Mouse (Mus musculus): ENCODE results near the gene Mier3.

Mier3 gene

DNA sequence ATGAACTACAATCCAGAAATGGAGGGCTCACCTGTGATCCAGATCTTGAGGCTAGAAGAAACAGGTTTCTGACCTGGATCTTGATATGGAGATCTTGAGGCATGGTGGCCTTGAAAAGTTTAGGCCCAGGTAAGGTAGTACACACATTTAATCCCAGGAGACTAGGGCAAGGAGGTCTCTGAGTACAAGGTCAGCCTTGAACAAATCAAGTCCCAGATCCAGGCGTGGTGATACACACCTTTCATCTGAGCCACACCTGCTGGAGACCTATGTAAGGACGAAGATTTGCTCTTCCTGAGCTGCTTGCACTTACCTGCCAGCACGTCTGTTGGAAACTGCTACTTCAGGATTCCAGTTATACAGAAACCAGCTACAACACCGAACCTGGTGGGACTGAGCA, at the start of gene Mier3:
Gene Mier3 (plus strand): TSS at position 301 of the 400 bp plus-strand sequence.
- DNase-seq (ENCODE audit: low spot score in 2 of 2): no peak

DNA sequence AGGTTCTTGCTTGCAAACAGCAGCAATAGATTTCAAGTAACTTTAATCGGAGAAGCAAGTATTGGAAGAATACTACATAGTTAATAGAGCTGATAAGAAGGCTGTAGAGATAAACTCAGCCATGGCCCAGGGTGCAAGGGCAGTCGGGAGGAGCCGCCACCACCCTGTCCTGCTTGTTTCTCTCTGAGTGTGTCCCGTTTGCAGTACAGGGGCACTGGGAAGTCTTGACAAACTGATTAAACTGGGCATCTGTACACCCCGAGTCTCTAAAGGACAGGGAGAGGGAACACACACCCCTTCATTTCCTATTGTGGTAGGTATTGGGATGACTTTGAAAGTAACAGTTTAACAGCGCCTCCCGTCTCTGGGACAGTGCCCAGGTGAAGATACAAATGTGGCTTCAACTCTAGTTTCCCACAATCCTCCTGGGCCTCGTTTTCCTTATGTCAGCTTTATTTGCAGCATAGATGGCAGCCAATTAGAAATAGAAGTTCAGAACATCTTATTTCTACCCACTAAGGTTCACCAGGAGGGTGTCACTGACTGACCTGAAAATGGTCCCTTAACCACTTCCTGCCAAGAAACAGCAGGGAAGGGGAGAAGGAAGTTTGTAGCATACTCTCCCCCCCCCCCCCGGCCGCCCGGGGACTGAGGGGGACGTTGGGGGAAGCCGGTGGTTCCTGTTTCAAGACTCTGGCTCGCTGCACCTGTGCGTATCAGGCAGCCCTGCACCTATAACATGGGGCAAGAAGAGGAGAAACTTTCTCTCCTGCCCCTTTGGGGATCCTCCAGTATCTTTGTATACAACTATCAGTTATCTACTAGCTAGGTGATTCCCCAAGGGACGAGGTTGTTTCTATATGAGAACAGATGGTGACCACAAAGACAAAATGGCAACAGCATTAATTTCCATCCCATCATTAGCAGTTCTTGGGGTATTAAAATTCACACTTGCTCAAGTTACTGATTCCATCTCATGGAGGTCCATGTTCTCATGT, 46.3 kb upstream of the Mier3 start:
- DNase-seq (ENCODE audit: low spot score in 2 of 2): peak; percentile 69 to 72

DNA sequence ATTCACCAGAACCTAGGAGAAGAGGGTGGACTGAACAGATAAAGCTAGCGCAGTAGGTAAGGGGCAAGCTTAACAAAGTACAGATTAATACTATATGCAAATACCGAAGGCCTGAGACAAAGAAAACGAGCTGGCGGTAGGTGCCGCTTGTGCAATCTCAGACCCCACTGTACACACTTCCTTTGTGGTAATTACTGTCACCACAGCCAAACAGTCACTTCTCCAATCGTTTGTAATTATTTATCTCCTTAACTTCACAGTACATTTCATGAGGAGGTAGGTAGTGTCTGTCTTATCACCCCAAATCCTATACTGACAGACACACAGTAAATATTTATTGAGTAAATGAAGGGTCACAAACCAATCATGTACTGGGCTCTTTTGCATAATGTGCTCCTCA, 40.5 kb upstream of the Mier3 start:
- peak; percentile 45 to 48 for DNase-seq (ENCODE audit: low spot score in 2 of 2)

DNA sequence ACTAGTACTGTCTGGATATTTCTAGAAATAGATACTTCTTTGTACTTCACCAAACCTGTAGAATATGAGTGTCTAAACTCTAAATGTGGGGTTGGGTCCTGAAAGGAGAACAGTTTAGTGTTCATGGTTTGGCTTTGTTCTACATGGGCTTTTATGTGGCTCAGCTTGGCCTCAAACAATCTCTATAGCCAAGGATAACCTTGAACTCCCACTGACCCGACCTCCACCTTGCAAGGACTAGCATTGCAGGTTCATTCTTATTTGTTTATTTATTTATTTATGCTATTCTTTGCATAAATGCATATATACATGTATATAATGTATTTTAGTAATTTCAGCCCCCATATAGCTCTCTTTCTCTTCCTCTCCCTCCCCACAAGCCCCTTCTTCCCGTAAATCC, 37.1 kb upstream of the Mier3 start:
- no peak for DNase-seq (ENCODE audit: low spot score in 2 of 2)

DNA sequence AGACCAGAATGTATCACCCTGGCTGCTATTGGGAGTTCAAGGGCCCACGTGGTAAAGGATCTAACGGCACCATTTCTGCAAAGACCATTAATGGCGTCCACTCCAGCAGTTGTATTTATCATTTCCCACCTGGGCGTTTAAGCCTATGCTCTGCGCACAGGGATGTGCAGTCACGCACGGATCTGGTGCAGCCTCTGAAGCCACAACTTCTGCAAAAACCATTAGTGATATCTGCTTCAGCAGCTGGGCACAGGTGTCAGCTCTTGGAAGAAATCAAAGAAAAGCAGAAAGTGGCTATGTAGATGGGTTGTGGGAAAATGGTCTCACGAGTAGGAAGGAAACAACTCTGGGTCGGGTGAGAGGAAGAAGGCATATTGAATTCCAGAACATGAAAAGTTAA, 34.6 kb upstream of the Mier3 start:
- DNase-seq (ENCODE audit: low spot score in 2 of 2): peak; percentile 26 to 38

DNA sequence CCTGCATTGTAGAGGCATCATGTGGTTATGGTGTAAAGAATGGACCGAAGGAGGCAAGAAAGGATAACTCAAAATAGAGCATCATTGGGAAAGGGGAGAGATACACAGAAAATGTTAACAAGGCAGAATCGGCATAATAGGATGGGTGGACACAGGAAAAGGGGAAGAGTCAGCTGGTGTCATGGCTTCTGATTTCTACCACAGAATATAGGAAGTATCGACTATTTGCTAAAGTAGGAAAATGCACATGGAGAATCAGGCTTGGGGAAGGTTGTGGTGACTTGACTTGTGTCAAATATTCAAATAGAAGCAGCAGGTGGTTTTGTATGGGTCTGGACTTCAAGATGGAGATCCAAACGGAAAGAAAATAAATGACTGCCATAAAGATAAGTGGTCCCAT, 33.5 kb upstream of the Mier3 start:
- no peak for DNase-seq (ENCODE audit: low spot score in 2 of 2)

DNA sequence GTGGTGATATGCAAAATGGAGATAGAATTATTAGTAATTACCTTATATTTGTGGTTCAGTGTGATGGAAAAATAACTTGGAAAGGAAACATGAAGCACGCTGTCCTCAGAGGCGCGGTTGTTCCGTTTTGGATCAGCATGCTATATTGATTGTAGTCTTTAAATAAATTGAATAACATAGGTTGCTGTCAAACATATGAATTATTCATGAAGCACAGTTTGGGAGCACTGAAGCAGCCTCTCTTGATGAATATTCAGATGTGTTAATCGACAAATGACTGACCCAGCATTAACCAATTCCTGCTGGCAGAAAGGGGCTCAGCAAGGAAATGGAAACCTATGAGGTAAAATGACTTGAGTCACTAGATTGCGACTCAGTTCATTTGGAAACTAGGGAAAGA, 29.8 kb upstream of the Mier3 start:
- no peak for DNase-seq (ENCODE audit: low spot score in 2 of 2)

DNA sequence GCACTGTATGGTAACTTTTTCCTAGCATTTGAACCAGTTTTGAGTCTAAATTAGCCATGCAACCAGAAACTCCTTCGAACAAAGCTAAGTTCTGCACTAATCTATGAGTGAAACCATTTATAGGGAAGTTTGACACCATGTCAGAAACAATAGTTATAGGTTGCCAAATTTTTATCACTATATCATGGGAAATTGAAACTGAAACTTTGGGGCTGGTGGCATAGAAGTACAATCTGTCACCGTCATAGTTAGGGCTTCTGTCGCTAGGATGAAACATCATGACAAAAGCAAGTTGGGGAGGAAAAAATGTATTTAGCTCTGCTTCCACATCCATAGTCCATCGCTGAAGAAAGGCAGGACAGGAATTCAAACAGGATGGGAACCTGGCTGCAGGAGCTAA, 25.5 kb upstream of the Mier3 start:
- DNase-seq (ENCODE audit: low spot score in 2 of 2): no peak

DNA sequence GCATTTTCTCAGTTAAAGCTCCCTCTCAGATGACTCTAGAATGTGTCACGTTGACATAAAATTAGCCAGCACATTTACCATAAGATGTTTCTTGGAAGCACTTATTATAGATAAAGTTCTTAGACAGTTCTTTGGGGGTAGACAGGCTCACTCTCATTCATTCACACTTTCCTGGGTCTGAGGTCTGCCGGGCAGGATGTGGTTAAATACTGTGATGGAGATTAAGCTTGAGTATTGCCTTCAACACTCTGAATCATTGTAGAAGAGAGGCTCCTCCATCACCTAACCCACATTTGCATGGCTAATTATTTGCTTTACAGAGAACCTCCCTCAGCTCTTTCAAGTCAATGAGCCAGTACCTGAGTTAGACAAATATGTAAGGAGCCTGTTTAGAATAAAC, 24.9 kb upstream of the Mier3 start:
- DNase-seq (ENCODE audit: low spot score in 2 of 2): peak; percentile 24 to 37

DNA sequence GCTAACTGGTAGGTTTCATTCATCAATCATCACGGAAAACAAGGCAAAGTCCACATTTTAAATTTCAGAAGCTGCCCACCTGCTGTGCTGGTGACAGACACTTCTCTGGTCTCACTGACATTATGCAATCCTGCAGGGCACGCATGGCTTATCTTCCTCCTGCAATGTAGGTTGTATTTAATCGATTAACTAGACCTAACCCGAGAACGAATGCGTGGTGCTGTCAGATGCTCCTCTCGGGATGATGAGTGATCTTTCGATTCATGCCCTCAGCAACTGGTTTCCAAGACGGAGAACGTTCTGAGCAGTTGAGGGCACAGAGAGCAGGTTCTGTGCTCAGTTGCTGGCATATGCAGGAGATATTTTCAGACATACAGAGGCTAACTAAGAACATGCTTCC, 24.5 kb upstream of the Mier3 start:
- DNase-seq (ENCODE audit: low spot score in 2 of 2): peak; percentile 15 to 47

DNA sequence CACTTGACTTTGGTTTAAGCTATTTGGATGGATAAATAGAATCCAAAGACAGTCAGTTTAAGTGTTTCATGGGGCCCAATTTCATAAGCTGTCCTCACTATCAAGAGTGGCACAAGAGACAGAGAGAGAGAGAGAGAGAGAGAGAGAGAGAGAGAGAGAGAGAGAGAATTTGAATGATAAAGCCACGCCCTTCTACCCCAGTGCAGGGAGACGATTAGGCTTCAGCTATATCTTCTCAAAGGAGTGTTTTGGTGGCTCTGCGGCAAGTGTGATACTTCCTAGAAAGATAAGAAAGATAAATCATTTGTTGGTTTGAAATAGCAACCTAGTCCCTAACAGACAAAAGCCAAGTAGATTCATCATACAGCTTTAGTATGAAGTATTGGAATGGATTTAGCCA, 24.0 kb upstream of the Mier3 start:
- DNase-seq (ENCODE audit: low spot score in 2 of 2): peak in 1 of 2 experiments; percentile 18

DNA sequence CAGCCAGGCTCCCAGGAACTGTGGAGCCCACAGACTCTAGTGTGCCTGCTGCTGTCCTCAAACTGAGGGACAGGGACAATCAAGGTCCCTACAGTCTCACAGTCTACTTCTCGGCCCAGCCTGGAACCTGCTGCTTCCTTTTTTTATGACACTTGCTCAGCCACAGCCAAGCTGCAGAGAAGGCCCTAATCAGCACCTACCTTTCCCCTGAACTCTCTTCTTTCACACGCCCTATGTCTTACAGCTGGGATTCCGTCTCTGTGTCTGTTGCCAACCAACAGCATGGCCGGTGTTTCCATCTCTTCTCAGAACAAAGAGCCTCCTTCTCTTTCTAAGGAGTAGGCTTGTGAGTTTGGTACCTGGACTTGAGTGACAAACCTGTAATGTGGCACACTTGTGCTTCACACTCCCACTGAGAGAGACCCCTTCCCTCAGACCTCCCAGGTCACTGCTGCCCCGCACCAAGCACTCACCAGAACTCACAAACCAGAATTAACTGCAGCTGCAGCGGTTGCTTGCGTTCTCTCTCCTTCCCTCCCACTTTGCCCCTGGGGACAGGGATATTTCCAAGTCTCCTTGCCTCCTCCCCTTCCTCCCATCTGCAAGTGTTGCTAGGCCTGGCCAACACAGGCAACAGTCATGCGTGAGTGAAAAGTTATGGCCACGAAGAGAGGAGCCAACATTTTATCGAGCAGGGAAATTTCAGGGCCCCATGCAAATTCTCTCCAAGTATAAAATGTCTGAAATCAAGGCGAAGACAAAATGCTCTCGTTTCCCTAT, 22.1 kb upstream of the Mier3 start:
- no peak for DNase-seq (ENCODE audit: low spot score in 2 of 2)

DNA sequence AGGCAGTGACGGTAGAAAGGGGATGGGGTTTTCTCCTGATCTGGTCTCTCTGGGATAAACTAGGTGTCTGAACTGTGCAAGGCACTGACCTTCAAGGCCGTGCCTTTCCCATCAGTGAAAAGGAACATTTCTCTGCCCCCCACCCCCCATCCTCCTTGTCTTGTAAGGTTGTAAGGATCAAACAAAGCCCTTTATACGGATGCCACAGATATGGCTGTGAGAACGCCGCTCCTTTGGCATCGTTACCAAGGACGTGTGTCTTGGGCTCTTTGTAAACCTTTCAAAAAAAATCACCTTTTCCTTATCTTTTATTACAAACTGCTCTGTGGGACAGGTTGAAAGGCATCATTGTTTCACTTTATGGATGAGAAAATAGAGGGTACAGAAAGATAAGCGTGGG, 21.3 kb upstream of the Mier3 start:
- no peak for DNase-seq (ENCODE audit: low spot score in 2 of 2)

DNA sequence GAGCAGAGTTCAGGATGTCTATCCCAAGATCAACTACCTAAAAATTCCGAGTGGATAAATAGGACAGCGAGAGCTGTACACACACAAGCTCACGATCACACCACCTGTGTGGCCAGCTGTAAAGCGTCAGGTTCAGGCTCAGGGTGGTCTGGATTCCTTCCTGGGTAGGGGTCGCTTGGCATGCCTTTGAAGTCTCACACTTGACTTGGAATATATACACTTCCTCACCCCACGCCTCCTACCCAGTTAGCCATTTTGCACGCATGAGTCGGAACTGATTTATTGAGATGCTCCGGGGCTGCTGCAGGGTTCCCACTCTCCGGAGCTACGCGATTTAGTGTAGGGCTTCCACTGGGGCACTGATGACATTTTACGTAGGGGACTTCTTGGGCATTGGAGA, 20.7 kb upstream of the Mier3 start:
- DNase-seq (ENCODE audit: low spot score in 2 of 2): no peak

DNA sequence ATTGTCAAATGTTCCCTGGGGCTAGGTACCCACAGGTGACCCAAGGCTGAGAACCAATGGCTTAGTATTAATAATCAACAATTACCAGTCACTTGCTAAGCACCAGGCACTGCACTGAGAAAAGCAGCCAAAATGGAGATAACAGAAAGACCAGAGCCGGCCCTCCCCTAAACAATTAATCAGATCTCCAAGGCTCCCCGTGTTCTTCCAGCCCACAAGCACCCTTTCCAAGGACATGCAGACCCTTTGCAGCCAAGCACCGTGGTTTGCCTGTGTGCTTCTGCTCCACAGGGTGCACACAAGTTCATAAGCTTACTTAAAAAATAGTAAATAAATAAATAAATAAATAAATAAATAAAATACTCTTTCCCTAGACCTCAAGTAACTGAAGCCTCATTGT, 20.2 kb upstream of the Mier3 start:
- DNase-seq (ENCODE audit: low spot score in 2 of 2): no peak

DNA sequence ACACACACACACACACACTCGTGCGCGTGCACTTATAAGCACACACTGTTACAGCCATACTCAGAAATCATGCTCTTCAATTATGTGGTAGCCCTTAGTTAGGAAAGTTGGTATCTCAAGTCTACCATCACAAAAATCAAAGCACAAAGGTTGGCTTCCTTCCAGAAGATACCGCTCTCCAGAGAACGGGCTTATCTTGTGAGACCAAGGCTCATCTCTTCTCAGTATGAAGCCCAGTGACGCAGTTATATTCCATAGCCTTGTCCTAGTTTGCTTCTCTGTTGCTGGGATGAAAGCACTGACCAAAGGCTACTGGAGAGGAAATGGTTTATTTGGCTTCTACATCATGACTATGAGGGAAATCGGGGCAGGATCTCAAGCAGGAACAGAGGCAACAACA, 12.8 kb upstream of the Mier3 start:
- no peak for DNase-seq (ENCODE audit: low spot score in 2 of 2)

DNA sequence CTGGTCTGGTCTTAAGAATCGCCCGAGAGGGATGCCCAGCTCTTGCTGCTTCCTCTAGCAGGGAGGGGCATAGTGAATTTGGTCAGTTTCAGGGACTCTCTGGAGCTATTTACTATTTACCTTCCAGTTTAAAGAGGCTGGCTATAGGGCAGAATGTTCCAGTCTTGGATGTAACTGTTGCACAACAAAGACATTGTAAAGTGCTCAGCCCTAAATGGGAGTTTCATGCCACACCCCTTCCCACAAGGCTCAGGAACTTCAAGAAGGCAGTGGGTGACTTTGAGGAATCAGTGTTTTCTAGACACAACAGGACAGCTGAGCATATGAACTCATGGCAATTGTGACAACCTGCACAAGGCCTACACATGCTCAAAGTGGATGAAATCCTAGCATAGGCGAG, 3.9 kb upstream of the Mier3 start:
- DNase-seq (ENCODE audit: low spot score in 2 of 2): no peak

DNA sequence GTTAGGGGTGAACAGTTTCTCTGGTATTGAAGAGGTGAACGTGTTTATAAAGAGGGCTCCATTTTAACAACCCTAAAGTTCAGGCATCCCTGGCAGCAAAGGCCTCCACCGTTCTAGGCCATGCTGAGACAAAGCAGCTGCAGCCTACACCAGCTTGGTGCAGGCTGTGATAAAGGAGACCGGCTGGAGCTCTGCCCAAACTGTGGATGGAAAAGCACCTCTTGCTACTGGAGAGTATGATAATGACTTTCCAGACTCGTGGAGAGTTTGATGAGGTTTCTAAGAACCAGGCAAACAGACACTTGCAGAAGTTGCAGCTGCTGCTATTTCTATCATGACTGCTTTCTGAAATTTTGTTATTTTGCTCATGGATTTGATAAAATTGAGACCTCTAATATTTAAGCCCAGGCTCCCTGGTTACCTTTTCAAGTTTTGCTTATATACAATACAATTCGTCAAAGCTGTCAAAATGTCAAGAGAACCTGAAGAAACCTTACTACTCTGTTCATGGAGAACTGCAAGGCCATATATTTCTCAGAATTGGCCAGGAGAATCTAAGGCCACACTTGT, 3.4 kb downstream of the Mier3 start:
- DNase-seq (ENCODE audit: low spot score in 2 of 2): peak; percentile 51 to 66

DNA sequence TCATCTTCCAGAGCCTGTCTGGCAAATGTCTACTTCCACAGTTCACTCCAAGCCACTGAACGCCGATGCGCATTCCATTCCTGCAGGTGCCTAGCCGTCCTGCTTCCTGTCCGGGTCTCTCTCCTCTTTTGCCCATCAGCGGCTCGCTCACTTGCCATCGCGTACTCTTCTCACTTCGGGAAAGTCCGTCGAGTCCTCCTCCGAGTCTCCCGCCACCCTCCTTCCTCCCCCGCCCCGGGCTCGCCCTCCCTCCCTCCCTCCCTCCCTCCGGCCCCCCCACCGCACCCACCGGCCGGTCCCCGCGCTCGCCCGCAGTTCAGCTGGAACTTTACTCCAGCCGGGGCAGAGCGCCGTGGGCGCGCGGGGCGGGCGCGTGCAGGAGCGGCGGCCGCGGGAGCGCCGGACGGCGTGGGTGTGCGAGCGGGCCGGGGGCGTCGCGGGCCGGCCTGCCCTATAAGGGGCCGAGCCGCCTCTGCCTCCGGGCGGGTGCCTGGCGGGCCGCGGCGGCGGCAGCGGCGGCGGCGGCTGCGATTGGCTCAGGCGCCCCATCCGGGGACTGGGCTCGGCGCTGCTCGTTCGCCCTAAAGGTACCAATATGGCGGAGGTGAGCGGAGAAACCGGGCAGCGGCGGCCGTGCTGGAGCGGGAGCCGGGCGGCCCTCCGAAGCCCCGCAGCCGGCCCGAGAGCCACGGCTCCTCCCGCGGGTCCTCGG, 5.1 kb downstream of the Mier3 start:
- DNase-seq (ENCODE audit: low spot score in 2 of 2): peak; percentile 85 to 89

DNA sequence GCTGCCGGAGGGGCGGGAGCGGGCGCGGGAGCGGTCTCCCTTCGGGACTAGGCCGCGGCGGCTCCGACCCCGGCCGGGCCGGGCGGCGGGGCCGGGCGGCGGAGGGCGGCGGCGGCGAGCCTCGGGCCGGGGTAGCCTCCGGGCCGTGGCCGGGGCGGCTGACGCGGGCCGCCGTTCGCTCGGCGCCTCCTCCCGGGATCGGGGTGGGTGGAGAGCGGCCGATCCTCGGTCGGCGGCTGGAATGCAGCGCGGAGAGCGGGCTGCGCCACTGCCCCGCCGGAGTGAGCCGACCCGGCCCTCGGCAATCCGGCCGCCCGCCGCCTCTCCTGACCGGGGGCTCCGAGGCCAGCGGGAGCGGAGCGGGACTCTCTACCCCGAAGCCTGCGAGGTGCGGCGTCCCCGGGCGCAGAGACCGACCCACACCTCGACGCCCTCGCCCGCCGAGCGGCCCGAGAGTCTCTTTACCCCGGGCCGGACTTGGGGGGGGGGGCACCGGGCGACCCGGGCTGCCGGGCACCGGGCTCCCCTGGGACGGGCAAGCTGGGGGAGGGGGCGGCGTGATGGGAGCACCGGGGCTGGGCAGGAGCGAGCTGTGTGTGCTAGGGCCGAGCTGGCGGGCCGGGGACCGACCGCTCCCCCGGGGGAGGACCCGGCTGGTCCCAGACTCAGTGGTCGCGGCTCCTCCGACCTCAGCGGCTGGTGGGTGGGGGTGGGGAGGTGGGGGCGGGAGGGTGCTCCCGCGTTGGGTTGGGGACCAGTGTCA, 5.9 kb downstream of the Mier3 start:
- DNase-seq (ENCODE audit: low spot score in 2 of 2): peak; percentile 17 to 18

DNA sequence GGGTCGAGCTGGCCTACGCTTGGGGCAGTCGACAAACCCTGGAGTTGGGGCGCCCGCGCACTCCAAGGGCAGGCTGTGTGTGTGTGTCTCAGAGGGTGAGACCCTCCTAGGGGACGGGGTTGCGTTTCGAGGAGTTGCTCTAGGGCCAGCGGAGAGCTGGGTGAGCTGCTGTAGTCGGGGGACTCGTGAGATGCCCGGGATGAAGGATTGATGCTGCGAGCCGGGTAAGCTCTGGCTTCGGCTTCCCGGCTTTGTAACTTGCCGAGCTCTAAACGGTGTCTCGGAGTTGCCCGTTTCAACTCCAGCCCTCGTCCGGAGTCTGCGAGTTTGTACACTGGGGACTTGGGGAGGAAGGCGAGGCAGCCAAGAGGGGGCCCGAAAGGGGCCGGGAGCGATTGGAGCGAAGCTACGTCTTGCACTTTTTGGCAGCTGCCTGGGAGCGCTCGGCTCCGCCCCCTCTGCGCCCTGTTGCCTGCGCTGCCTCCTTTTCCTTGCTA, 6.6 kb downstream of the Mier3 start:
- DNase-seq (ENCODE audit: low spot score in 2 of 2): peak; percentile 55 to 63

All from spleen, postnatal 36 days (tissue).